In genomic region chr9:88329166-88329748, GRCm38 (mm10) we compare ENCODE assay signal across 10 mouse cellular contexts. TPM values are rescaled to one million over a fixed set of nuclear protein-coding genes. Genes with fewer than 3 reads are reported as not detected.
DNase-seq lines count a peak whose midpoint lies in the region; ATAC-seq lines count a peak whose summit lies in the region.
"Had no signal": no experiment of that assay in that cellular context is flagged by ENCODE, and none has a peak within 500 bp of the region (broad histone marks: within the 10 kb centered on the region; RNA-seq: fewer than 3 reads in every experiment).

No protein-coding gene starts in this region.

- H3K4me3 ChIP-seq in embryonic facial prominence, embryonic 13.5 days, result no peak overlapping the region
- no peak overlapping the region for H3K4me3 ChIP-seq in embryonic facial prominence, embryonic 10.5 days
- peak overlapping the region; percentile 7; the same call in 1 of the 2 replicates for H3K4me3 ChIP-seq in liver, embryonic 13.5 days (replicated peaks)
- no peak overlapping the region for H3K4me3 ChIP-seq in hindbrain, embryonic 11.5 days (ENCODE audit: low read depth, low read length)
- H3K4me3 ChIP-seq: neural tube, embryonic 12.5 days had no signal

- no peak for DNase-seq in embryonic facial prominence, embryonic 10.5 days (ENCODE audit: low spot score)
- DNase-seq in retina, adult 2 months (ENCODE audit: low read depth, low spot score), result peak; percentile 59
- DNase-seq in retina, embryonic 14.5 days (ENCODE audit: low spot score), result no peak
- no peak for DNase-seq in liver, embryonic 13.5 days
- peak; percentile 68 for DNase-seq in naive thymus-derived CD4-positive, alpha-beta T cell, adult 2 months (ENCODE audit: low read depth)
- DNase-seq in cerebellum, postnatal 36 days, result no peak
- DNase-seq in hindbrain, embryonic 11.5 days (ENCODE audit: low spot score), result no peak
- DNase-seq: gastrocnemius, postnatal 25 days had no signal

- no peak overlapping the region for H3K9ac ChIP-seq in embryonic facial prominence, embryonic 13.5 days
- no peak overlapping the region for H3K9ac ChIP-seq in liver, embryonic 13.5 days
- H3K9ac ChIP-seq in hindbrain, embryonic 11.5 days (ENCODE audit: low read depth, low read length), result no peak overlapping the region
- H3K9ac ChIP-seq: neural tube, embryonic 12.5 days had no signal

- no peaks in the 10 kb centered on the region for H3K36me3 ChIP-seq in embryonic facial prominence, embryonic 13.5 days
- no peaks in the 10 kb centered on the region for H3K36me3 ChIP-seq in embryonic facial prominence, embryonic 10.5 days (replicated peaks)
- no peaks in the 10 kb centered on the region for H3K36me3 ChIP-seq in liver, embryonic 13.5 days
- H3K36me3 ChIP-seq in hindbrain, embryonic 11.5 days (ENCODE audit: control insufficient read depth, insufficient read depth, low read length), result no peaks in the 10 kb centered on the region
- H3K36me3 ChIP-seq: neural tube, embryonic 12.5 days had no signal

- peak overlapping the region; percentile 98 for H3K4me2 ChIP-seq in embryonic facial prominence, embryonic 13.5 days
- H3K4me2 ChIP-seq in liver, embryonic 13.5 days, result peak overlapping the region; percentile 71
- H3K4me2 ChIP-seq in hindbrain, embryonic 11.5 days (replicated peaks; ENCODE audit: low read depth, low read length), result no peak overlapping the region
- H3K4me2 ChIP-seq: neural tube, embryonic 12.5 days had no signal

- no peaks in the 10 kb centered on the region for H3K9me3 ChIP-seq in embryonic facial prominence, embryonic 13.5 days
- H3K9me3 ChIP-seq in embryonic facial prominence, embryonic 10.5 days, result no peaks in the 10 kb centered on the region; the same call in 1 of the 2 replicates
- no peaks in the 10 kb centered on the region for H3K9me3 ChIP-seq in liver, embryonic 13.5 days (replicated peaks)
- H3K9me3 ChIP-seq in hindbrain, embryonic 11.5 days (ENCODE audit: control insufficient read depth, low read length), result no peaks in the 10 kb centered on the region
- H3K9me3 ChIP-seq: neural tube, embryonic 12.5 days had no signal

- H3K4me1 ChIP-seq in embryonic facial prominence, embryonic 13.5 days, result peaks cover 12% of the 10 kb centered on the region
- H3K4me1 ChIP-seq in embryonic facial prominence, embryonic 10.5 days, result peaks cover 20% of the 10 kb centered on the region
- peaks cover 6% of the 10 kb centered on the region for H3K4me1 ChIP-seq in liver, embryonic 13.5 days (replicated peaks)
- no peaks in the 10 kb centered on the region for H3K4me1 ChIP-seq in hindbrain, embryonic 11.5 days (replicated peaks; ENCODE audit: control insufficient read depth, insufficient read depth, low read length)

- ATAC-seq in embryonic facial prominence, embryonic 13.5 days (ENCODE audit: insufficient number of reproducible peaks, insufficient read depth, low FRiP score, low TSS enrichment, low read depth), result no peak
- ATAC-seq in liver, embryonic 13.5 days (ENCODE audit: low read depth), result no peak
- no peak for ATAC-seq in hindbrain, embryonic 11.5 days (ENCODE audit: low FRiP score)

- WGBS in embryonic facial prominence, embryonic 13.5 days, result 37% methylated on average over 10 of the region's 10 CpGs
- 37% methylated on average over 10 of the region's 10 CpGs for WGBS in embryonic facial prominence, embryonic 10.5 days
- 34% methylated on average over 10 of the region's 10 CpGs for WGBS in liver, embryonic 13.5 days (ENCODE audit: insufficient replicate concordance)
- 40% methylated on average over 10 of the region's 10 CpGs for WGBS in hindbrain, embryonic 11.5 days

- no peak overlapping the region for H3K27ac ChIP-seq in embryonic facial prominence, embryonic 13.5 days
- no peak overlapping the region for H3K27ac ChIP-seq in embryonic facial prominence, embryonic 10.5 days (replicated peaks)
- H3K27ac ChIP-seq in liver, embryonic 13.5 days, result no peak overlapping the region
- H3K27ac ChIP-seq in hindbrain, embryonic 11.5 days (ENCODE audit: low read depth, low read length), result no peak overlapping the region
- H3K27ac ChIP-seq: neural tube, embryonic 12.5 days had no signal

- H3K27me3 ChIP-seq in embryonic facial prominence, embryonic 13.5 days, result peaks cover 53% of the 10 kb centered on the region
- peaks cover 68% of the 10 kb centered on the region for H3K27me3 ChIP-seq in embryonic facial prominence, embryonic 10.5 days (replicated peaks; ENCODE audit: low read depth, poor library complexity, severe bottlenecking)
- H3K27me3 ChIP-seq in liver, embryonic 13.5 days, result peaks cover 42% of the 10 kb centered on the region
- peaks cover 8% of the 10 kb centered on the region; the same call in 1 of the 2 replicates for H3K27me3 ChIP-seq in hindbrain, embryonic 11.5 days (ENCODE audit: control insufficient read depth, insufficient read depth, low read length)

RNA-seq across cellular contexts. Expression of gene Nt5e, which starts 2.3 kb away (rescaled TPM):
- 5.8 and 6.7 TPM in 2 replicates for polyA plus RNA-seq in embryonic facial prominence, embryonic 13.5 days (2015; fragmentation: Nextera tagmentation; extraction: Ambion mirVana)
- 1.8 and 1.9 TPM in 2 replicates for polyA plus RNA-seq in embryonic facial prominence, embryonic 10.5 days (2016; fragmentation: Nextera tagmentation; extraction: Ambion mirVana)
- 6.5 and 8.6 TPM in 2 replicates for polyA plus RNA-seq in liver, embryonic 13.5 days (2015; fragmentation: Nextera tagmentation; extraction: Ambion mirVana)
- 0.73 and 2.1 TPM in 2 replicates for polyA plus RNA-seq in hindbrain, embryonic 11.5 days (2014; fragmentation: Nextera tagmentation; extraction: Ambion mirVana)

Comparison
In these comparisons a context has a peak if more than half of its experiments do, and no peak if none do; other contexts are left out.
1. DNase-seq: peak in retina, adult 2 months (single experiment) and naive thymus-derived CD4-positive, alpha-beta T cell, adult 2 months (single experiment); none in embryonic facial prominence, embryonic 10.5 days (single experiment), retina, embryonic 14.5 days (single experiment), liver, embryonic 13.5 days (single experiment), cerebellum, postnatal 36 days (0 of 2) and hindbrain, embryonic 11.5 days (single experiment).